Mouse (Mus musculus) monocyte, adult 5-6 weeks (primary cell): ENCODE results near the gene Tas2r143. TPM values are rescaled to one million over a fixed set of nuclear protein-coding genes. Genes with fewer than 3 reads are reported as not detected.

ENCODE experiments used
- ATAC-seq: fragments of 153-309, 156-312 bp; replicated peaks from 2 replicates; pipeline ENCODE4 v1.8.0; 2017; ENCODE audit warnings: mild to moderate bottlenecking; ENCODE audit not compliant: low TSS enrichment, insufficient number of reproducible peaks, severe bottlenecking, poor library complexity, low FRiP score
- total RNA-seq: library from RNA; stranded (forward); fragments of 200-1000, 200-491, 200-594 nt; gene quantifications from 3 replicates; pipeline ENCODE4 v1.2.3, GENCODE M21; 2017

Tas2r143 gene
- total RNA-seq, 1 experiment from 2014 or later = 2.9 TPM

DNA sequence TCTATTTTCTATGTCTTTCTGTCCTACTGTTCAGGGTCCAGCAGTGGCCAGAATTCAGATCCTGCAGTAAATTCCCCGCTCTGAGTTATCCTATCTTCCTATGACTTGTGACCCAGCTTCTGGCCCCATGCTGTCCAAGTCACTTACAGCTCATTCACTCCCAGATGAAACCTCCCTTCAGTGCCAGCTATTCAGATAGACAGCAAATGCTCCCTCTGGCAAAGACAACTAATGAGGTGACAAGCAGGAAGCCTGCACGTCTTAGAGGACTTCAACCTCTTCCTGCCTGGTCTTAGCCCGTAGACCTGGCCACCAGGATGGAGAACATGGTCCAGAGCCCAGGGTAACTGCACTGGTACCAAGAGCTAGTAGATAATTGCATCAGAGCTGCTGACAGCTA lies 37.1 kb upstream of the Tas2r143 start:
- ATAC-seq = no peak

DNA sequence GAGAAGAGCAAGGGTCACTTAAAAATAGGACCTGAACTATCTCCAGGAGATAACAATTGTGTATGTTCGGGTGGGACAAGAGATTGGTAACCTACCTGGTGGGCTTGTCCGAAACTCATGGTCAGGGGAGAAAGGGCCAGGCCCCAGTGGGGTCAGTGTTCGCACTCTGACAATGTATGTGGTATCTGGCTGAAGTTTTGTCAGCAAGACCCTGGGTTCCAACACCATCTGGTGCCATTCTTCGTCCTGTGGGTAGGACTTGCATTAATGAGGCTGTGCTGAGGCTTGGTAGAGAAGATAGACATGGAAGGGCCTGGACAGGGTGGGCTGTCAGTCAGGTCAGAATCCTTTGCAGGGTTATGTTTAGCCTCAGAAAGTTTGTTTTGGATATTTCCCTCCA lies 36.0 kb upstream of the Tas2r143 start:
- ATAC-seq = no peak

DNA sequence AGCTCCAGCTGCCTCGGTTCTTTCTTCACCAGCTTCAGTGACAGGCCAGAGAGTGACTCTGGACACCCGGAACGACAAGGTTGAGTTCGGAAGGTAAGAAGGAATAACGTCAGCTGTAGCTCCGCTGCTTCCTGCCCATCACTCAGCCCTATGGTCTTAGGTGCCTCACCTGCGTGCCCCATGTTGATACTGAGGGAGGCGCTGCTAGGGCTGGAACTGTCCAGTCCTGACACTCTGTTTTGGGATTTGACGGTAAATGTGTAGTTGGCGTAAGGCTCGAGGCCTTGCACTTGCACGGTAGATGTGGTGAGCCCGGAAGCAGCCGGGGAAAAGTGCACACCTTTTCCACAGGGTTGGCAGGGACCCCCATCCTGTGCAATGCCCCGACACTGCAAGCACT lies 35.4 kb upstream of the Tas2r143 start:
- ATAC-seq = no peak

DNA sequence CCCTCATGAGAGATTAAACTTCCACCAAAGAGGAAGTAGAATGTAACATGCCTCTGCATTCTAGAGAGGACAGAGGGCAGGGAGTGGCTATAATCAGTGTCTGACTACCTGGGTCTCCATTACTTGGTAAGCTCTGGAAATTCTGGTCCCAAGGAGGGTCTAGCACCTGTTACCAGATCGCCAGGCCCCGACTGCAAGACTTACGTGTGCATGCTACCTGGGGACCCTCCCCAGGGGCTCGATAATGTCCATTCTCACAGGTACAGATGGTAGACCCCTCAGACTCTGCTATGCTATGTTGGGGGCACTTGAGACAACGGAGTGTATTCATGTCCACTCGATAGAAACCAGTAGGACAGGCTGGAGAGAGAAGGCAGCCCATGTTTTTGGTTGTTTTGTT lies 34.8 kb upstream of the Tas2r143 start:
- no peak for ATAC-seq

DNA sequence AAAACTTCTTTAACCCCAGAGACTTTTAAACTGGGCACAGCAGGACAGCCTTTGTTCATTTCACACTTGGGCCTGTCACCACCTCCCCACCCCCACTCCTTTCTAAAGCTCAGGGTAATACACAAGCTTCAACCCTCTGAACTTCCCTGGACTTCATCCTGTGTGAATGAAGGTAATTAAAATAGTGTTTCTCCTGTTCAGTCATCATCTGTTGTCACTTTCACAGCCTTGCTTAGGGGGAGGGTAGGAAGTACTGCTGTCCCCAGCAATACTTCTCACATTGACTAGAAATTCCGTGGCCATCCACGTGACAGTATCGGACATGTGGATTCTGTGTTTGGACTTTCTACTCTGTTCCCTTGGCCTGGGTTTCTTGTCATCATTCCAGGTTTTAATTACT lies 30.2 kb upstream of the Tas2r143 start:
- ATAC-seq = no peak

DNA sequence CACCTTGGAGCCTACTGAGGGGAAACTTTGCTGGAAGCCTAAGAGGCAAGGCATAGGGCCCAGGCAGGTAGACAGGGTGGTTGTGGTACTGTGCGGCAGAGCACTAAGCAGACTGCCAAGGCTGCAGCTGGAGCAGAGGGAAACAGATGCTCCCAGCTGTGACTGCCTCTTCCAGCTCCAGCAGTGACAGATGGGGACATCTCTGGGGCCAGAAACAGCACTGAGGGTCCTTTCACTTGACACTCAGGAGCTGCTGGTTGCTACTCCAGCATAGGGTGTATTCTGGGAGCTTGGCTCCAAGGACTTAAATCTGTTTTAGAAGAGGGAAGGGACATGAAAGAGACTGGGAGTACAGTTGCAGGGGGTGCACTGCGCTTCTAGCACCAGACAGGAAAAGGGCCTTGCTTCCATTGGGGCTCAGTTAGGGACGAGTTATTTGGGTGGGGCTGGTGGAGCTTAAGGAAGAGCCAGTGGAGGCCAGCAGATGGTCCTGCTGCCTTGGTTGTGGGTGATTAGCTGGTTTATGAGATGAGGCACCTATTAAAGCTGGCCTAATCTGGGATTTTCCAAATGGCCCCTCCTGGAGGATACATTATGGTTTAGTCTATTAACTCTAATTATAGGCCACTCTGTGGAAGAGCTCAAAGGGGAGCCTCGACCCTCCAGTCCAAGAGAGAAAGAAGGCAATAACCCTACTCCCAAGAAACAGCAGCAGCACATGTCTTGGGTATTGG lies 29.2 kb upstream of the Tas2r143 start:
- ATAC-seq = no peak

DNA sequence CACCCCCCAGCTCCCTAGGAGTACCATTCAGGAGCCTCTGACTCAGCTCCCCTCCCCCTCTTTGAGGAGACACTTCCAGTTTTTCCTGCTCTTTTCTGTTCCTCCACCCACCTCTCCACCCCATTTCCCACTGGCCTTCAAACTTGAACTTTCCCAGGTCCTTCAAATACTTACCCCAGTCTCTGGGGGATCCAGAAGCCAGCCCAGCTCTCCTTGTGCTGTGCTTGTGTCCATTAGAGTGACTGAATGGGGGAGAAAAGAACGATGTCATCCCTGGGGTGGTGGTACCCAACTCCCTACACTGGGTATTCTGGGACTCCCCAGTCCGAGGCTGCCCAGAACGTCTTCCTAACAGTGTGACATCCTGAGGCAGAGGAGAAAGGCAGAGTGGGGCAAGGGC lies 28.0 kb upstream of the Tas2r143 start:
- 0 out of 2 replicates have a peak, but pooled peaks have one; percentile 8 for ATAC-seq

DNA sequence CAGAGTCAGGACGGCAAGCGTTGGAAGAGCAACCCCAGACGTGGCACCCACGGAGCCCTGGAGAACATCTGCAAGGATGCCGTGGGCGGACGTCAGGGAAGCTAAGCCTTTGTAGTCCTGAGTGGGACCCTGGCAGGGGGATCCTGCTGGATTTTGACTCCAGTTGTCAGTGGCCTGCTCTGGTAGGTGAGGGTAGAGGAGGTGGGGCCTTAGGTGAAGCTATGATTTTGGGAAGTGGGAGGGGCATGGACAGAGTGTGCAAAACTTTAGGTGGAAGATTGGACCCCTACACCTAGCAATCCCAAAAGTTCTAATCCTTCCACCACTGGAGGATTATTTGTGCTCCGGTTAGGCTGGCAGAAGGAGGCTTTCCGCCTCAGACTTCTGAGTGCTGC lies 27.6 kb upstream of the Tas2r143 start:
- ATAC-seq = 0 out of 2 replicates have a peak, but pooled peaks have one; percentile 4

DNA sequence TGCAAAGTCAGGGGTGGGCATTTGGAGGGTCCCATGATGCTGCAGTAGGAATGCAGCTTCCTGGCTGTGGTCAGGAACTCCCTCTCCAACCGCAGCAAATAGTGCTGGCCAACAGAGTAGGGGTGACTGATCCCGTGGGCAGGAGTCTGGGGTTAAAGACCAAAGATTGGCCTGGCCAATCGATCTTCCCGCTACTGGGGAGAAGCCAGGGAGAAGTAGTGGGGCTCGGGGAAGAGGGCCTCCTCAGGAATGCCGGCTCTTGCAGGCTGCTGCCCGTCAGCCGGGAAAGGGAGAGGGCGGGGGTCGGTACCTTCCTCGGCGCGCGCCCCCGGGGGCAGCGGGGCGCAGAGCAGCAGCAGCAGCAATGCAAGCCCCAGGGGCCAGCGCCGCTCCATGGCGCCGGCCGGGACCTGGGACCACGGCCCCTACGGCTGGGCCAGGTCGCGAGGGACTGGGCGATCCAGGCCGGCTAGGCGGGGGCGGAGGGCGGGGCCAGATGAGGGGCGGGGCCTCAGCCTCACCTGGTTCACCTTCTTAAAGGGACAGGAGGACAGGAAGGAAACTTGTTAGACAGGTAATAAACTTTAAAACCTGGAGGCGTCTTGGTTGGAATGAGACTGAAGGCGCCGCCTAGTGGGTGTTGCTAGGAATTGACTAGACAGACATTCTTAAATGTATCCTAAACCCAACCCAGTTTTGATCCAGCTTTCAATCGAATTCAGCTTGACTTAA lies 27.1 kb upstream of the Tas2r143 start, which contains the start of gene Epha1:
Gene Epha1, minus strand, starts transcription at position 453 of the 732 bp plus-strand sequence.
- ATAC-seq = no peak

DNA sequence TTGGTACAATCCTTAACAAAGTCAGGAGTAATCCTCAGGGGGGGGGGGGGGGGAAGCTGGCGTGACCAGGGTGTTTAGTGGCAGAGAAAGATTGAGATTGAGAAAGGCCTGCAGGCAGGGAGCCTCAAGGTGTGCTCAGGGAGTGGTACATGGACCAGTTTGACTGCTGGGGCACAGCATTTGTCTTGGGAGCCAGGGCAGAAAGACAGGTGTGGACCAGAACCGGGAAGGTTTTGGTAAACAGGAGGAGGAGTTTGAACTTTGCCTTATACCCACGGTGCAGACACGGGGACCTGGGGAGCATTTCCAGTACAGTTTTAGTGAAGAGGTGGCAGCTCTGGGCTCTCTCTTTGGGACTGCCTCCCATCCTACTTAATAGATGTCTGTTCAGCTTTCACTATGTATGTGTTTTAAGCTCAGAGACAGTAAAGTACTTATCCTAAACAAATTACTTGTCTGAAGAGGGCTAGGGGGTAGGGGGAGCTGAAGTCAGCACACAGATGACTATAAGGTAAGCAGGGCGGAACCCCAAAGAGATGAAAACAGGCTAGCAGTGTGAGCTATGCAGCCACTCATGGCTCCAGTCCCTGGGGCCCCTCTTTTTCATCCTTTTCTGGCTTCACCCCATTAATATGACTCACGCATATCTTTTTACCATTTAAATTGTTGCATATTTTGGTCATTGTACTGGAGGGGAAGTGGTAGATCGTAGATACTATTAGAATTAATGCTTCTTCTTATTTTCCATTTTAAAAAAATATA lies 26.2 kb upstream of the Tas2r143 start:
- ATAC-seq = no peak

DNA sequence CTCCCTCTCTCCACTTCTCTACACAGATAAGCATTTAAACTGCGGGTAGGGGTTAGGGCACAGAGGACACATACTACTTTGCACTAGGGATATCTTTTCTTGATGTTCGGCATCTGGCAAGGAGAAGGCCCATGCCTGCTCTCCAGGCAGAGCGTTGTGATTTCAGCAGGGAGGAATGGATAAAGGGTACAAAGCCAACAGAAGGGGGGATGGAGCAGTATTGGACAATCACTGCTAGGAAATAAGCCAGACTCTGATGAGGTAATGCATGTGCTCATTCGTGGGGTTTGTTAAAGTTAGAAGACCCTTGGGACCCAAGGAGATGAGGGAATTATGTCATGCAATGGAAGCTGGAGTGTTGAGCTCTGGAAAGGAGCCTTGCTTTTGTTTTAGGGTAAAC lies 25.3 kb upstream of the Tas2r143 start:
- no peak for ATAC-seq

DNA sequence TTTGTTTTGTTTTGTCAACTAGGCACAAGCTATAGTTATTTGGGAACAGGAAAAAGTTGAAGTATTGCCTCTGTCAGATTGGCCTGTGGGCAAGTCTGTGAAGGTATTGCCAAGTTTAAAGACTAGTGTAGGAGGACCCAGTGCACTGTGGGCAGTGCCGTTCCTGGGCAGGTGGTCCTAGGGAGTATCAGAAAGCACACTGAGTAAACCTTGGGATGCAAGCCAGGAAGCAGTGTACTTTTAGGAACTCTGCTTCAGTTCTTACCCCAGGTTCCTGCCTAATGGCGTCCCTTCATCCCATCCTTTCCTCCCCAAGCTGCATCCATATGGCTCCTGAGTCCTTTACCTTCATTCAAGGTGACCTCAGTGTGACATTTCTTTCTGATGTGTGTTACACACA lies 24.9 kb upstream of the Tas2r143 start:
- no peak for ATAC-seq

DNA sequence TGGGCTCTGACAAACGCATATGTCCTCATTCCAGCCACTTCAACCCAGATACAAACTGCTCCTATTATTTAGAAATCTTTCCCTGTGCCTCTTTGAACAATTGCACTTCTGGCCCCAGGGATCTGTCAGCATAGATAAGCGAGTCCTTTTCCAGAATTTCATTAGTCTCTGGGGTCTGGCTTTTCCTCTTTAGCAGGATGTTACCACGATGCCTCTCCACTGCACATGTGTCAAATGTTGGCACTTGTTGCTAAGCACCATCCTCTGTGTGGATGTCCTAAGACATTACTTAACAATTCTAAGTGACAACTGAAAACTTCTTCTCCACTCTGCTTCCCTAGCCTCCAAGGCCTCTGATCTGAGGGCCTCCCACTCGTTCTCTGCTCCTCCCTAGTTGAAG lies 24.0 kb upstream of the Tas2r143 start:
- ATAC-seq = no peak

DNA sequence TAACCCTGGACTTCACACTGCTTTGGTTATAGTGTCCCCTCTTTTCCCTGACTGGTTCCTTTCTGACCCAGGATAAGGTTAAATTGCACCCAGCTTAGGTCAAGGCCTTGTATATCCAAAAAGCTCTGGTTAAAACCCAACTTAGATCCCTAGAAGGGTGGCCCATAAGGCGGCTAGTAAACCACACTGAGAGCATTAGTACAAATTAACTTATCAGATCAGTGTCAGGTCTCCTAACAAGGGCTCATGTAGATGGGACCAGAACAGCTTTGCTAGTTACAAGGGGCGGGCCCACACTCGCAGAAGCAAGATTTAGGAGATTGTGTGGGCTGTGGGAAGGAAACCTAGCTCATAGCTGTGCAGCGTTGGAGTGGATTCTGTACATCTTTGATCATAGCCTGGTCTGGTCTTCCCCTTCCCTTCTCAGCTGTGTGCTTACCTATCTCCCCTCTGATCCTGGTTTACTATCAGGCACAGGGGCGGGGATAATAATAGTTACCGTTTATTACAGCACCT lies 23.5 kb upstream of the Tas2r143 start:
- ATAC-seq = no peak

DNA sequence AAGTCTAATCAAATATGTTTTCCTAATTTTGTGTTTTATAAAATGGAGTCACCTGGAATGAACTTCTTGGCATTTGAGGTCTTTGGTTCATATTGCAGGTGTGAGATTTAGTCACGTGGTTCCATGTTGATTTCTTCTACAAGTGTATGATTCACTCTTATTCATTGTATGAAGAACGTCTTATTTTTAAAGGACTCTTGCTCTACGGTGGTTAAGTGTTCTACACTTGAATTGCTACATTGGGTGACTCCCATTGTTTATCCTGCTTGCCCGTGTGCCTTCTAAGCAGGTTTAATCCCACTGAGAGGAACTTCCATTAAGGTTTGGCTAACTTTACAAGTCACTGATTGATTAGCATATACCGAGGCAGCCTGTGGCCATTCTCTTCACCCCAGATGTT lies 22.8 kb upstream of the Tas2r143 start:
- no peak for ATAC-seq

DNA sequence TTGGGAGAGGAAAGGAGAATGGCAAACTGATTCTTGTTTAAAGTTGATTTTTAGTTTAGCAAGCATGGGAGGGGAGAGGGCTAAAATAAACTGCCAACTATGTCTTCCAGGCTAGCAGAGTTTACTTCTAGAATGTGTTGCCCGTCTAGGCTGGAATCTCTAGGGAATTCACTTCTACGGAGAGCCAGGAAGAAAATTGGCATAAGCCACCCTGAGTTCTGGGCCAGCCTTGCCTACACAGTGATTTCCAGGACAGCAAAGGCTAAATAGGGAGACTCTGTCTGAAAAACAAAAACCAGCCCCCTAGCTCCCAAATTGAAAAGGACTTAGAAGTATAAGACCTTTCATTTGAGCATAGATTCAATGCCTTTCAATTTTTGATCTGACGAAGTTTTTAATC lies 20.5 kb upstream of the Tas2r143 start:
- ATAC-seq = no peak

DNA sequence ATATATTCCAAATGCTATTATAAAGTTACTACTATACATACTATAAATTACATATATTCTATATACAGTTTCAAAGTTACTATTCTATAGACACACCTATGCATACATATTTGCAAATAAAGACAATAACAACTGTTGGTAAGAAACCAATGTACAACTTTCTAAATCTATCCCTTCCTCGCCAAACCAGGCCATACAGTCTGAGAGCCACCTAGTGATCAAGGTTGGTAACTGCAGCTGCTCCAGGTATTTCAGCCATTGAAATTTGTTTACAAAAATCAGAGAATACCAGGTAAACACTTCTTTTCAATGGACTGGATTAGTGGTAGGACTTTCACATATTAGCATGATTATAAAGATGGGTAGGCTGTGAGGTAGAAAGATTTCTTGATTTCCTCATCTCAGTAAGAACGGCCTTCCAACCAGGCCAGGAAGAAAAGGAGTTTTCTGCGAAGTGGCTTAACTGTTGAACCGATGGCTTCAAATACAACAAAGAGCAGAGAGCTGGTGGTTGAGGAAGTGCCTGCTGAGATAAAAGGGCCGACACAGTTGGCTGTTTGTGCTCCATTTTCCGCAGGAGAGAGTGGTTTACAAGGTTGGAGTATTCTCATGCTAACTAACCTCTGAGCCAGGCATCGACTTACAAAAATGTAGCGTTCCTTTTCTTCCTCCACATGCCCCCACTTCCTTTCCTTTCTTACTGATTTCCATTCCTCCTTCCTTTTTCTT lies 19.5 kb upstream of the Tas2r143 start:
- 0 out of 2 replicates have a peak, but pooled peaks have one; percentile 51 for ATAC-seq

DNA sequence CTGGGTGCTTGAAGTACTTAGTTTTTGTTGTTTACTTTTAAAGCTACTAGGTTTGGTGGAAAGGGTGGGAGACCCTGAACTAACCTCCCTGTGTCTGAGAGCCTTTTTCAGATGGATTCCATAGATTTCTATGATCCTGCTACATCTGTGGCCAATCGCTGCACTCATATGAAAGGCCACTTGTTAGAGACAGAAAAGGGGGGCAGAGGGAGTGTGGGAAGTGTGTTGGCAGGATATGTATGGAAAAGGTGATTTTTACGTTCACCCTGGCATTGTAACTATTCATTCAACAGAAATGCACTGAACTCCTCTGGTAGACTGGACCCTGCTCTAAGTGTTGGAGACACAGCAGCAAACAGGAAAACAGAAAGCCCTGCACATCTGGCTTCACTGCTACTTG lies 18.8 kb upstream of the Tas2r143 start:
- ATAC-seq = no peak

DNA sequence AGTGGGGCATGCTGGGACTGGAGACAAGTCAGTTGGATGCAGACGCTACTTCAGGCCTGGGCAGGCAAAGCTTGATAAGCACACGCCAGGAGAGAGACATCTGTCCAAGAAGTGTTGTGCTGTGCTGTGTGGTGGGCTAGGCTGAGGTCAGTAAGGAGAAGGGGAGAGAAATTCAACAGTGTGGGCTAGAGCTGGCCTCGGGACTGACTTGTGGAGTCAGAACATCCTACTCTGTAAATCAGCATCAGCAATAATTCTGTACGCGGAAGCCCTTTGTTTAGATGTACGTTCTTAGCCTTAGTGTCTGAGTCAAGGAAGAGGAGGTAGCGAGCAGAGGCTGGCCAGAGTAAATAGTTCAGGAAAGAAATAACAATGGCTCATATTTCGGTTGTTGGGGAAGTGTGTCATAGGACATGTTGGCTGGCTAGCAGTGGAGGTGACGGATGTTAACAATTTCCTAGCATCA lies 18.1 kb upstream of the Tas2r143 start:
- ATAC-seq = no peak
